Mouse (Mus musculus): ENCODE measurements around the gene Krt82.
A peak's percentile ranks its signal among the peaks of the same experiment; 100 is the strongest.
"Not testable (repeated sequence)": the region's sequence is repeated elsewhere in the genome, so short reads cannot be mapped to it uniquely, and the experiment has no call there.

The Krt82 gene

DNA sequence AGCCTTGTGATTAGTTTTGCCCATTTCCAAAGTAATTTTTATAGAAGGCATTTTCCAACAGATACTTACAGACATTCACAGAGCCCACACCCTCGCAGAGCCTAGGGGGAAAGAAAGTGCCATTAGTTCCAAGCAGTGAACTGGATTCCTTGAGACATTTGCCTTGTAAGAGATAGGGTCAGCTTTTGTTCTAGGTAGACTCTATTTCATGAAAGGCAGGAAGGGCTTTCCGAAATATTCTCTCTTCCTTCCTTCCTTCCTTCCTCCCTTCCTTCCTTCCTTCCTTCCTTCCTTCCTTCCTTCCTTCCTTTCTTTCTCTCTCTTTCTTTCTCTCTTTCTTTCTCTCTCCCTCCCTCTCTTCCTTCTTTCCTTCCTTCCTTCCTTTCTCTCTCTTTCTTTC, 33.3 kb downstream of the Krt82 start, which contains the start of gene Gm49425:
Gm49425 (minus strand) TSS at position 101 of the 400 bp plus-strand sequence.
- not testable (repeated sequence) for DNase-seq (ENCODE audit: low read depth, low spot score)

DNA sequence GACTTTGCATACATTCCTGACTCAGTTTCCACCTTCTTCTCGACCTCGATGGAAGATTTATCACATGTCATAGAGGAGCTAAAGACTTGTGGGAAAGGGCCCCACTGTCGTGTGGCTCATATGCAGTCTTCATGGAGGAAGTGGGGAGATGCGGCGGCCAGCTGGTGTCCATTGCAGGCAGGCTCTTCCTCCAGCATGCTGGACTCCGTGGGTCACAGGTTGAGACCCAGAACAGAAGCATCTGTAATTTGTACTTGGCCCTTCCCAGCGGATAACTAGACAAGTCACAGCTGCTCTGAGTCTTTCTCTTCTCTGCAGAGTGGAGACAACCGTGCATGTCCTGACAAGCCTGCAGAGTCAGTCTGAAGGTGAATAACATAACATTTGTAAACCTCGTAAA, 42.2 kb downstream of the Krt82 start:
- no peak for DNase-seq (ENCODE audit: low read depth, low spot score)

DNA sequence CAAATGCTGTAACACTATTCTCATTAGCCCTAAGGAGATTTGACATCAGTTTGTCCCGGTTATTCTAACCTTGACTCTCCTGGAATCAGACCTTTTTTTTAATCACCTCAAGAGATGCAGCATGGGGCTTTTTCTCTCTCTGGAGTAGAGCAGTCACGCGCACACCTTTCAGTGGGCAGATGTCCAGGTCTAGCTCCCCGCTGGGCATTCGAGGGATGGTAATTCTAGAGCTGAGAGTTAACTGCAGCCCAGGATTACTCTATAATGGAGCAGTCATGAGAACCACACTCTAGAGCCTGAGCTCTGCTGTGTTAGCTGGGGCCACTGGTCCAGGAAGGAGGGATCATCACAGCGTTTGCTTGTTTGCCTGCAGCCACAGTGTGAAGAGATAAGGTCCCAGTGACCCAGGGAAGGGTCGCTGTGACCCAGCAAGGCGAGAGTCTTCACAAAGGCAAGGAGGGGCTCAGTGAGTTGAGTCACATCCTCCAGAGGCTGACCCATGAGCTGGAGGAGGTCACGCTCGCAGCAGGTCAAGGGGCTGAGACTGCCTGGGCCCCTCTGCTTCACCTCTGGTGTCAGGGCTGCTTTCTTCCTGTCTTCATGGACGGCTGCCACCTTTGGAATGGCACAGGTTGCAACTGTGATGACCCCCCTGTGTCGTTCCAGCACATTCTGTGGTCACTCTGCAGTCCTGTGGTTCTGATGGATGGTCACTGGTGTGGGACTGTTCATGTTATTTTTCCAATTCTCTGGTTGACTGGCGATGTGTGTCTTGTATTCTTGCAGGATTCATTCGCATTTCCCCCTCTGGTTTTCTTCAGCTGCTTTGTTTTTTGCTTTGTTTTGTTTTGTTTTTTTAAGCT, 43.3 kb downstream of the Krt82 start:
- no peak for DNase-seq (ENCODE audit: low read depth, low spot score)

DNA sequence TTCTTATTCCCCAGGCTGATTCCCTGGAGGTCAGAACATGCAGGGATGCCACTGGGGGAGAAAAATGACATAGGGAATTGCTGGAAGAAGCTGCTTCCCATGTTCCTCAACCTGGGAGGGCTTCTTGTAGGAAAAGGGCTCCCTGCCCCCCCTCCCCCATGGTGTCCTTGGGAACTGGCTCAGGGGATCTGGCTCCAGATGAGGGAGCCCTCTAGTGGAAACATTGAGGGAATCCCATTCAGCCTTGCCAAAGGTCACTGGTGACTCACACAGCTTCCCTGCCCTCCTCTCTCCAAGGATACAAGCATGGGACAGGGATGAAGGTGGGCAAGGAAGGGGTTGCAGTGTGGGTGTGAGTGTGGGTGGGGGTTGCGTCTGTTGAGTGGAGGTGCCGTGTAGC, 53.3 kb downstream of the Krt82 start:
- peak; percentile 66 for DNase-seq (ENCODE audit: low read depth, low spot score)

DNA sequence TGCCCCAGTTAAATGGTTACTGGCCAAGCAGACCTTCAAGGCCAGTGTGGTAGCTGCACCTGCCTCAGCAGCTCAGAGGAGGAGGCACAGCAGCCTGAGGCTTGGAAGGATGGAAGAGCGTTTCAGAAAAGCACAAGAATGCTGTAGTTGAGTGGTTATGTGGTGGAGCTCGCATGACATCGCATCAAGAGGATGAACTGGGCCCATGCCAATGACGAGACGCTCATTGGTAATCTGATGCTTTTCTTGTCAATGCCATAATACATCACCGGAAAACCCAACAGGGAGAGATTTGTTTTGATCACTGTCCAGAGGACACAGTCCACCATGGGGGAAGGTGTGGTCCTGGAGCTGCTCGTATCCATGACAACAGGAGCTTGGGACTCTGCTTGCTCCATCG, 55.2 kb downstream of the Krt82 start:
- no peak for DNase-seq (ENCODE audit: low read depth, low spot score)

DNA sequence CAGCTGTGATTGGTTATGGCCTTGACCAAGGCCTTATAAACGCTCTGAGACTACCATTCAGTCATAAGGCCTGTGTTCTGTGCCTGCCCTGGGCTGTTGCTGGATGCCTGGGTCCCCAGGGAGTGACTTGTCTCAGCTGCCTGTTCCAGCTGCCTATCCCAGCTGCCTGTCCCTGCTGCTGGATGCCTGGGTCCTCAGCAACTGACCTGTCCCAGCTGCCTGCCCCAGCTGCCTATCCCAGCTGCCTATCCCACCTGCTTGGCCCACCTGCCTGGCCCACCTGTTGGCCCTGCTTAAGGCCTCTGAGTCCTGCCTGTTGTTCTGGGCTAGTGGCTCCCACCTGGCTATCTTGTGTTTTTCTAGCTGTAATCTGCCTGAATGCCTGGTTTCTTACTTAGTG, 56.3 kb downstream of the Krt82 start:
- no peak for DNase-seq (ENCODE audit: low read depth, low spot score)

DNA sequence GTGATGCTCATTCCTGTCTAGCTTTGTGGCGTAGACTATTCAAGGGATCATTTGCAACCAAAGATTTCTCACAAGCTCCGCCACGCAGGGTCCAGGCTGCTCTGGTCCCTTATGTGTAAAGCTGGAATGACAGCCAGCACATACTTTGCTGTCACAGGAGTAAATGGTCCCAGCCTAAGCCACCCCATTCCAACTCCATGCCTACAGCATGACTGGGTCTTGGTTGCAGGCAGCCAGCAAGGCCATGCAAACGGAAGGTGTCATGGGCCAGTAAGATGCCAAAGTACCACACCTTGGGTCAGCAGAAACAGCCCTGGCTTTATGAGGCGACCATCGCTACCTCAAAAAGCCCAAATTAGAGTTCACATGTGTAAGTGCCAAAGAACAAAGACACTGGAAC, 56.8 kb downstream of the Krt82 start:
- no peak for DNase-seq (ENCODE audit: low read depth, low spot score)

DNA sequence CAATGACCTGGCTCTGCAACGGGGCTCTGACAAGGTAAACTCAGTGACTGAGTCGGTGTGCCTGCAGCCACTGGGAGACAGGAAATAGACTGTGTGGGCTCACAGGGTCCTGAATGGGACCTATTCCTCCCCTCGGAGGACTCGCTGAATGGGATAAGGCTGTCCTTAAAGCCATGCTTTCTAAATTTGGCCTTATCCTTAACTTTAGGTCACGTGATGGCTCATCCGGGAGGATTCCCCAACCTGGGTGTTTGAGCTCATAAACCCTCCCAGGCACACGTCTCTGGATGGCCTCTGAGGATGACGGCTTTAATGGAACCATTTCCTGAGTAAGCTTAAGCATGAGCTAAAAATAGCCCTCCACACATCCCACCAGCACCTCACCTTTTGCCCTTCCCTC, 57.7 kb downstream of the Krt82 start:
- peak; percentile 41 for DNase-seq (ENCODE audit: low read depth, low spot score)

DNA sequence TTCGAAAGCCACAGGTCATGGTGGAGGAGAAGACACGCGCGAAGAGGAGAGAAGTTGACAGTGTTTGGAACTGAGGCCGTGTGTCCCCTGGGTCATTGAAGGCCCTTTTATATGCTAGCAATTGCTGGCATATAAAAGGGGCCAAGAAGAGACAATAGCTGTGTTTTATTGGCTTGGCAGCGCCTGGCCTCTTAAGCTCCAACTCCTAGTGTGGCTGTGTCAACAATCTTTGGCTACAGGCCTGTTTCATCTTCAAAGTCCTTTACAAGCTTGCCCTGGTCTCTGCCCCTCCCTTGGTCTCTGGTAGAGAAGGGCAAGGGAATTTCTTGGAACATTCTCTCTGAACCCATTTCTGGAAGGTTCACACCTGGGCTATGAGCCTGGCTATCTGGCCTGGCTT, 59.0 kb downstream of the Krt82 start, which contains the start of gene Krt83:
Krt83 (minus strand) TSS at position 82 of the 400 bp plus-strand sequence.
- no peak for DNase-seq (ENCODE audit: low read depth, low spot score)

Measured in R1 (cell line).